Mouse (Mus musculus) ES-CJ7 (cell line): Measurements from ENCODE around the gene Sec14l1.
"Not testable (repeated sequence)": the region's sequence is repeated elsewhere in the genome, so short reads cannot be mapped to it uniquely, and the experiment has no call there.

Experiments
- DNase-seq: peaks from one replicate; pipeline ENCODE4 v3.0.0; 2011; ENCODE audit warnings: low read depth, low spot score

Sec14l1 gene

GRCm38 (mm10) chr11:117114592-117115345, at the start of gene Sec14l1:
Gene Sec14l1 (plus strand): TSS chr11:117115168.
- peak; percentile 98 for DNase-seq

- not testable (repeated sequence) for DNase-seq
Observed at GRCm38 (mm10) chr11:117065602-117066001, 49.4 kb upstream of the Sec14l1 start.

- DNase-seq: no peak
Observed at GRCm38 (mm10) chr11:117066738-117067137, 48.2 kb upstream of the Sec14l1 start.

DNA sequence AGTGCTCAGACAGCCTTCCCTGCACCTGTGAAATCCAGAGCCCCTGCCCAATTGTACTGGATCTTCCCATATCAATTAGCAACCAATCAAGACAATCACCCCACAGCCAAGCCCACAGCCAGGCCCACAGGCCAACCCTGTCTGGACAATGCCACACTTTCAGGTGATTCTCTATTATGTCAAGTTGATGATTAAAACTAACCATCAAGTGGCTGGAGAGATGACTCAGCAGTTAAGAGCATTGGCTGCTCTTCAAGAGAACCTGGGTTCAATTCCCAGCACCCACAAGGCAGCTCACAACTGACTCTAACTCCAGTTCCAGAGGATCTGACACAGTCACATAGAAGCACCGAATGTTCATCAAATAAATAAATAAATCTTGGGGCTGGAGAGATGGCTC, 46.6 kb upstream of the Sec14l1 start:
- no peak for DNase-seq

GRCm38 (mm10) chr11:117069027-117069426, 45.9 kb upstream of the Sec14l1 start:
- DNase-seq: peak; percentile 70

DNA sequence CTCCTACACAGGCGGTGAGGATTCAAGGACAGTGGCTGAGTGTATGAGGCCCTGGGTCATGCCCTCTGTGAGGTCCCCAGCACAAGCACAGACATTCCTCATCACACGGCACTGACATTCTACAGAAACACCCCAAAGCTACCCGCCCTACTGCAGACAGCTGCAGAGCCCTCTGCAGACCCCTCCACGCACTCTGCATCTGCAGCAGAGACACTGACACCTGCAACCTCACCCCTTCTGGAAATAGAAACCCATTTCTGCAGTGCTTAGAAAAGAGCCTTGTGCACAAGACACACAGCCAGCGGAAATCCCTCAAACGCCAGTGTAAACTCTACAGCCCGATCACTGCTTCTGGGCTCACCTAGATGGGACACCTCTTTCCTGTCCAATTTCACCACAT, 44.3 kb upstream of the Sec14l1 start:
- no peak for DNase-seq

DNA sequence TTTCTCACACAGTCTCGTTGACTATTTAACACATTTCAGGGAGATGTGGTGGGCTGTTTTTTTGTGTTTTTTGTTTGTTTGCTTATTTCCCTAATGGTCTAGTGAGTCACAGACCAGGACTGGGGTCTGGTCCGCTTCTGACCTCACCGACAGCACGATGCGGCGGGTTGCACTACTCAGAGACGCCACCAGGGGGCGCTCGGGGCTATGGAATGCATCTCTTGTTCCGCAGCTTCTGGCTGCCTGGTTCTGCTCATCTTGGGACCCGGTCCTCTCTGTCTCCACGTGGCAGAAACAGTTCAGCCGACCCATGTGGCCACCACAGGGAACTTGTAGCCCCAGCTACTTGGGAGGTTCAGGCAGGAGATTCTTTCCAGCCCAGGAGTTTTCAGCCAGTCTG, 42.8 kb upstream of the Sec14l1 start:
- DNase-seq: peak; percentile 90

DNA sequence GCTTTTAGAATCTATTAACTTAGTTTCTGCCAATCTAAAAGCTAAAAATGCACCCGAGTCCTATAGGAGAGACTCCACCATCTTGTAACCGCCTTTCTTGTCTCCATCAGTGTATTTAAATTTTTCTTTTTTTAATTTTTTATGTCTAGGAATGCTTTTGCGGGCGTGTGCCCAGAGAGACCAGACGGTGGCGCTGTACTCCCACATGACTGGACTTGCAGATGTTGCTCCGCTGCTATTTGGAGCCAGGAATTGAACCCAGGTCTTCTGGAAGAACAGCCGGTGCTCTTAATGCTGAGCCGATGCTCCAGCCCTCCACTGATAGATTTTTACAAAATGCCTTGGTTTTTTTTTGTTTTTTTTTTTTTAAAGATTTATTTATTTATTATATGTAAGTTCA, 41.5 kb upstream of the Sec14l1 start:
- DNase-seq: no peak

- peak; percentile 94 for DNase-seq
Observed at GRCm38 (mm10) chr11:117076576-117077196, 38.3 kb upstream of the Sec14l1 start.

DNA sequence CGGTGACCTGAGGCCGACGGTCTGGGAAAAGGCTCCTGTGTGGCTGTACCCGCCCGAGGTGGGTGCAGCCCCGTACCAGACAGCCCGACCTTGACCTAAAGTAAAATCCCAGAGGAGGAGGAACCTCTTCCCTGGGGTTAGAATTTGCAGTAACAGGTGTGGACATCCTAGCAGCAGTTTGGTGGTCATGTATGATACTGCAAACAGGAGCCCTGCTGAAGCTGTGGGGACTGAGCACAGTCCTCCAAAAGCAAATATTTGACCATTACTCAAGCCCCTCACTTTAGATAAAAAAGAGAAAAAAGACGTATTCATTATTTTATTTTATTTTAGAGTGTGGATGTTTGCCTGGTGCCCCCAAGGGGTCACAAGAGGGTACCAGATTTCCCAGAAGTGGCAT, 37.7 kb upstream of the Sec14l1 start:
- DNase-seq: no peak

GRCm38 (mm10) chr11:117077902-117078301, 37.1 kb upstream of the Sec14l1 start:
- DNase-seq: no peak

DNA sequence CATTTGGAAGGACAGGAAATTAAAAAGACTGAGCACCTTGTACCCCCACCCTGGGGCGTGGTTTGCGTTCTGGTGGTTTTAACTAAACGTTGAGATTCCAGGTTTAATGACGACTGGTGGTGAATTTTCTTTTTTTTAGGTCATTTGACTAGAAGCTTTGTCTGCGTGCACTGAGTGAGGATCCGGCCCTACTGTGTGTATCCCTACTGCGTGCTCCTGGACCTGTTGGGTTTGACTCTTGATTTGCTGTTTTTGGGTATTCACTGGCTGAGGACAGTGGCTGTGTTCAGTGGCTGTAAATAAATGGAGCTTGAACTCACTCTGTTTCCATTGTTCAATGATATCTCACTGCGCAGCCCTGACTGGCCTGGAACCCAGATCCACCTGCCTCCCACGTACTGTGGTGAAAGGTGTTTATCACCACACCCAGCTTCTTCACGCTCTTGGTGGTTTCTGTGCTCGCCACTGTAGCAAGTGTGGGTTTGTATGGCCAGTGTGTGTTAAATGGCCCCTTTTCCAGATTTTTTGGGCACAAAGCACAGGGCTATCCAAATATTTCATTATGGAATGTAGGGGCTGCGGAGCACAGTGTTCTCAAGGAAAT, 36.2 kb upstream of the Sec14l1 start:
- no peak for DNase-seq

GRCm38 (mm10) chr11:117079651-117080190, 35.2 kb upstream of the Sec14l1 start:
- DNase-seq: no peak

GRCm38 (mm10) chr11:117080209-117080608, 34.8 kb upstream of the Sec14l1 start:
- DNase-seq: no peak

- peak; percentile 99 for DNase-seq
Observed at GRCm38 (mm10) chr11:117081165-117082064, 33.6 kb upstream of the Sec14l1 start.

GRCm38 (mm10) chr11:117082353-117082934, 32.5 kb upstream of the Sec14l1 start:
- peak; percentile 95 for DNase-seq

DNA sequence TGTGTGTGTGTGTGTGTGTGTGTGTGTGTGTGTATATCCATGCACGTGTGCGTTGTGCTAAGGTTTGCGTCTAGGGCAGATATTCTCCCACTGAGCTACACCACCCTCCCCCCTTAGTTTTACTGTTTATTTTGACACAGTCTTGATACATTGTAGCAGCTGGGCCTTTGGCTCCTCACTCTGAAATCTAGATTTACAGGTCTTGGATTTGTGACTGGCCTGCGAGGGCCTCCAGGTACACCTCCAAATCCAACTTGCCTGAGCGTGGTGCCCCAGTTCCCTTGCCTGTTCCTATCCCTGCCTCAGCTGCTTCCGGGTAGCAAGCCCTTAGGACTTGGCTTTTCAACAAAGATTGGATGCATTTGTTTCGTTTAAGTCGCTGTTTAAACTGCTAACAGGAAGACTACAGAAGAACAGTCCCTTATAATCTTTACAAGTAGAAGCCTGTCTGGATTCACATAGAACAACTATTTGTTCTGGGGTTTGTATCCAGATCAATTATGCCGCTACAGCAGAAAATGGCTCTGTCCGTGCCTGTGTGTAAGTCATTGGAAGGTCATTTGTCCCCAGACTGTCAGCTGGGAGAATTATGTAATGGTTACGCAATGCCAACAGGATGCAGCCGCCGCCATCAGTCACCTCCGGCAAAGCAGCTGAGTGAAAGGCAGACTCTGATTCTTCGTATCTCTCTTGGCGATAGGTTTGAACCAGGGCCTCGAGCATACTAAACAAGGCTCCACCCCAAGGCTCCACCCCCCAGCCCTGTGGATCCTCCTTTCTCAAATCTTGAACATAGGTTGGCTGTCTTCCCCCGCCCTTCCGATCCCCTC, 31.7 kb upstream of the Sec14l1 start:
- DNase-seq: peak; percentile 89

- DNase-seq: peak; percentile 88
Observed at GRCm38 (mm10) chr11:117083882-117084260, 31.1 kb upstream of the Sec14l1 start.

DNA sequence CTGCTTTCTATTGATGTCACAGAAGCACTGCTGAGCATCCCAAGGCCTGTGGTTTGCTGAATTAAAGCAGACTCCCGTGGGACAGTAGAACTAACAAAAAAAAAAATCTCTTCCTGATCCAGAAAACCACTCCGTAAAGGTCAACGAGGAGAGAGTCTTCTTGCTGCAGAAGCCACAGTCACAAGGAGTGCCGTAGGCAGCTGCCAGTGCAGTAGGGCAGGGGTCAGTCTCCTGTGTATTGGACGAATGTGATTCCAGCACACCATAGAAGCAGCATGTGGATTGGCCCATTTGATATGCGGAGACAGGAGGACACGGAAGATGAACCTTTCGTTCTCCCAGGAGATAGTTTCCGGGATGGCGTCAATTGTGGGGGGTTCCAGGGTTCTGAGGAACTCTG, 28.8 kb upstream of the Sec14l1 start:
- no peak for DNase-seq
